In the genomic region with DNA sequence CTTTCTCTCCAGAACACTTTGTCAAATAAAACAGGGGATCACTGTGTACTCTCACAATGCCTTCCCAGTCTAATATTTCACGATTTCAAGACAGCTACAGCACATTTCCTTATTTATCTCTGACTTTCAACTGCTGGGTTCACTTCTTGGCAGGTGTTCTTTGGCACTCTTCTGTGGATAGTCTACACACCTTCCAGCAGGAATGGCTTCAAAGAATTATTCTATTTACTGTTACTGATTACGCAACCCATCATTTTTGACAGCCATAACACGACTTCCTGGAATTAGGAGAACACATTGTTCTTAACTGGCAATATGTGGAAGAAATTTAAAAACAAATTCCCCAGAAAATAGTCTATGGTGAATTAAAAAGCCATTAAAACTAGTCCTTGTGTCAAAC, we compare ENCODE assay signal across 21 mouse cellular contexts. TPM values are rescaled to one million over a fixed set of nuclear protein-coding genes. Genes with fewer than 3 reads are reported as not detected.
DNase-seq lines count a peak whose midpoint lies in the region; ATAC-seq and TF ChIP-seq lines count a peak whose summit lies in the region.
"Had no signal": no experiment of that assay in that cellular context is flagged by ENCODE, and none has a peak within 500 bp of the region (broad histone marks: within the 10 kb centered on the region; RNA-seq: fewer than 3 reads in every experiment).

No protein-coding gene starts in this region.

- TF ChIP-seq EP300 in lung, postnatal 0 days (IDR thresholded peaks at IDR 0.05) = peak; percentile 71
- peak; percentile 47 for TF ChIP-seq EP300 in stomach, postnatal 0 days (optimal IDR thresholded peaks at IDR 0.05)
- TF ChIP-seq EP300 in heart, adult 2 months (IDR thresholded peaks at IDR 0.05; ENCODE audit: insufficient read depth, low read depth, low read length) = no peak

- H3K9me3 ChIP-seq in lung, postnatal 0 days (ENCODE audit: low read length) = no peaks in the 10 kb centered on the region
- no peaks in the 10 kb centered on the region for H3K9me3 ChIP-seq in intestine, embryonic 16.5 days (ENCODE audit: control insufficient read depth, low read length)
- no peaks in the 10 kb centered on the region for H3K9me3 ChIP-seq in stomach, postnatal 0 days (ENCODE audit: control insufficient read depth, low read length)
- H3K9me3 ChIP-seq: embryonic facial prominence, embryonic 15.5 days; forebrain, embryonic 12.5 days; heart, embryonic 13.5 days; hindbrain, embryonic 15.5 days had no signal

- TF ChIP-seq POLR2A in lung, adult 2 months (IDR thresholded peaks at IDR 0.05; ENCODE audit: borderline replicate concordance, extremely low read depth, low read depth, low read length) = no peak
- no peak for TF ChIP-seq POLR2A in heart, adult 2 months (IDR thresholded peaks at IDR 0.05; ENCODE audit: insufficient read depth, low read depth, low read length)

- no peaks in the 10 kb centered on the region for H3K27me3 ChIP-seq in lung, postnatal 0 days (replicated peaks; ENCODE audit: insufficient read depth, low read length)
- no peaks in the 10 kb centered on the region for H3K27me3 ChIP-seq in intestine, embryonic 16.5 days (replicated peaks; ENCODE audit: control insufficient read depth, insufficient read depth, low read length)
- no peaks in the 10 kb centered on the region for H3K27me3 ChIP-seq in stomach, postnatal 0 days (ENCODE audit: control insufficient read depth, insufficient read depth, low read length)
- H3K27me3 ChIP-seq in heart, adult 2 months (ENCODE audit: control insufficient read depth, insufficient read depth, low read length) = no peaks in the 10 kb centered on the region
- H3K27me3 ChIP-seq: embryonic facial prominence, embryonic 15.5 days; forebrain, embryonic 12.5 days; heart, embryonic 13.5 days; hindbrain, embryonic 15.5 days had no signal

- no peaks in the 10 kb centered on the region for H3K4me1 ChIP-seq in lung, postnatal 0 days (ENCODE audit: insufficient read depth, low read depth, low read length)
- peaks cover 2% of the 10 kb centered on the region; the same call in 1 of the 2 replicates for H3K4me1 ChIP-seq in lung, adult 2 months (ENCODE audit: control insufficient read depth, insufficient read depth, low read length)
- no peaks in the 10 kb centered on the region for H3K4me1 ChIP-seq in intestine, embryonic 16.5 days (ENCODE audit: control insufficient read depth, insufficient read depth, low read length)
- H3K4me1 ChIP-seq in stomach, postnatal 0 days (replicated peaks; ENCODE audit: control insufficient read depth, insufficient read depth) = 0 out of 2 replicates have a peak, but pooled peaks cover 2% of the 10 kb centered on the region
- no peaks in the 10 kb centered on the region for H3K4me1 ChIP-seq in heart, adult 2 months (ENCODE audit: control insufficient read depth, insufficient read depth, low read length)
- H3K4me1 ChIP-seq: embryonic facial prominence, embryonic 15.5 days; forebrain, embryonic 12.5 days; heart, embryonic 13.5 days; hindbrain, embryonic 15.5 days had no signal

- intact Hi-C loops in heart, adult 2 months (cut with DNase I) = no loop called here

- 38% methylated on average over 3 of the region's 3 CpGs for WGBS in lung, postnatal 0 days
- WGBS in lung, adult 2 months = 34% methylated on average over 3 of the region's 3 CpGs
- WGBS in intestine, embryonic 16.5 days = 52% methylated on average over 3 of the region's 3 CpGs
- 34% methylated on average over 3 of the region's 3 CpGs for WGBS in stomach, postnatal 0 days
- WGBS in heart, adult 2 months = 59% methylated on average over 3 of the region's 3 CpGs

- H3K36me3 ChIP-seq in lung, postnatal 0 days (ENCODE audit: insufficient read depth, low read length) = no peaks in the 10 kb centered on the region
- H3K36me3 ChIP-seq in intestine, embryonic 16.5 days (ENCODE audit: control insufficient read depth, insufficient read depth, low read length) = no peaks in the 10 kb centered on the region
- no peaks in the 10 kb centered on the region for H3K36me3 ChIP-seq in stomach, postnatal 0 days (ENCODE audit: control insufficient read depth, insufficient read depth, low read length)
- no peaks in the 10 kb centered on the region for H3K36me3 ChIP-seq in heart, adult 2 months (ENCODE audit: control insufficient read depth, insufficient read depth, low read length)
- H3K36me3 ChIP-seq: embryonic facial prominence, embryonic 15.5 days; forebrain, embryonic 12.5 days; heart, embryonic 13.5 days; hindbrain, embryonic 15.5 days had no signal

- H3K79me2 ChIP-seq in heart, adult 2 months (replicated peaks; ENCODE audit: control insufficient read depth, insufficient read depth, low read length) = no peaks in the 10 kb centered on the region

- H3K4me3 ChIP-seq in lung, postnatal 0 days (ENCODE audit: low read depth, low read length) = no peak overlapping the region
- H3K4me3 ChIP-seq in lung, adult 2 months (replicated peaks; ENCODE audit: extremely low read depth, low read depth, low read length) = no peak overlapping the region
- no peak overlapping the region for H3K4me3 ChIP-seq in intestine, embryonic 16.5 days (ENCODE audit: low read length)
- H3K4me3 ChIP-seq in stomach, postnatal 0 days (ENCODE audit: low read depth, low read length) = no peak overlapping the region
- no peak overlapping the region for H3K4me3 ChIP-seq in heart, adult 2 months
- H3K4me3 ChIP-seq: embryonic facial prominence, embryonic 15.5 days; erythroblast, embryonic 14.5 days; forebrain, embryonic 12.5 days; heart, embryonic 13.5 days; hindbrain, embryonic 15.5 days had no signal

- H3K9ac ChIP-seq in lung, postnatal 0 days (replicated peaks; ENCODE audit: low read depth) = no peak overlapping the region
- no peak overlapping the region for H3K9ac ChIP-seq in intestine, embryonic 16.5 days (ENCODE audit: low read depth, low read length)
- H3K9ac ChIP-seq in stomach, postnatal 0 days (ENCODE audit: low read length) = no peak overlapping the region
- no peak overlapping the region for H3K9ac ChIP-seq in heart, adult 2 months (ENCODE audit: low read depth, low read length)
- H3K9ac ChIP-seq: embryonic facial prominence, embryonic 15.5 days; forebrain, embryonic 12.5 days; heart, embryonic 13.5 days; hindbrain, embryonic 15.5 days had no signal

- ATAC-seq in lung, postnatal 0 days = no peak
- ATAC-seq in intestine, embryonic 16.5 days = peak; percentile 70
- ATAC-seq in stomach, postnatal 0 days (ENCODE audit: low FRiP score, low TSS enrichment) = peak; percentile 67
- ATAC-seq: forebrain, embryonic 16.5 days had no signal

- H3K27ac ChIP-seq in lung, postnatal 0 days (ENCODE audit: low read length) = no peak overlapping the region
- no peak overlapping the region for H3K27ac ChIP-seq in intestine, embryonic 16.5 days (ENCODE audit: low read length)
- no peak overlapping the region for H3K27ac ChIP-seq in stomach, postnatal 0 days (replicated peaks)
- no peak overlapping the region for H3K27ac ChIP-seq in heart, adult 2 months
- H3K27ac ChIP-seq: embryonic facial prominence, embryonic 15.5 days; forebrain, embryonic 12.5 days; heart, embryonic 13.5 days; hindbrain, embryonic 15.5 days had no signal

- no peak for TF ChIP-seq CTCF in lung, postnatal 0 days (IDR thresholded peaks at IDR 0.05)
- no peak for TF ChIP-seq CTCF in lung, adult 2 months (IDR thresholded peaks at IDR 0.05; ENCODE audit: insufficient read depth, low read length)
- no peak for TF ChIP-seq CTCF in stomach, postnatal 0 days (IDR thresholded peaks at IDR 0.05; ENCODE audit: low read depth)
- TF ChIP-seq CTCF in heart, adult 2 months (IDR thresholded peaks at IDR 0.05) = no peak

- H3K4me2 ChIP-seq in lung, postnatal 0 days (replicated peaks; ENCODE audit: low read depth, low read length) = no peak overlapping the region
- H3K4me2 ChIP-seq in intestine, embryonic 16.5 days (ENCODE audit: low read depth, low read length) = no peak overlapping the region
- no peak overlapping the region for H3K4me2 ChIP-seq in stomach, postnatal 0 days (replicated peaks; ENCODE audit: low read depth)
- H3K4me2 ChIP-seq: embryonic facial prominence, embryonic 15.5 days; forebrain, embryonic 12.5 days; heart, embryonic 13.5 days; hindbrain, embryonic 15.5 days had no signal

- DNase-seq in lung, postnatal 0 days (ENCODE audit: low spot score) = peak; percentile 55
- no peak for DNase-seq in lung, adult 2 months
- DNase-seq in adipocyte (ENCODE audit: low spot score) = peak; percentile 26
- no peak for DNase-seq in stomach, postnatal 0 days (ENCODE audit: low spot score)
- no peak for DNase-seq in gastrocnemius, postnatal 4 days (ENCODE audit: low spot score in 2 of 2)
- DNase-seq in heart, adult 2 months = no peak
- DNase-seq: adrenal gland, postnatal 14 days; cerebellum, adult 18-20 months; cerebellum, postnatal 14 days; embryo, embryonic 11 days; gastrocnemius, postnatal 14 days; heart, postnatal 36 days had no signal

RNA-seq across cellular contexts. Expression of gene Pdgfc, which starts 26.3 kb away (rescaled TPM):
- polyA plus RNA-seq in lung, postnatal 0 days (2015; fragmentation: Nextera tagmentation; extraction: Ambion mirVana) = 2.2 and 2.3 TPM in 2 replicates
- polyA plus RNA-seq in lung, adult 2 months (2012; rRNA removed) = 1.00 and 1.3 TPM in 2 replicates
- 9.0 and 9.2 TPM in 2 replicates for polyA plus RNA-seq in intestine, embryonic 16.5 days (2015; fragmentation: Nextera tagmentation; extraction: Ambion mirVana)
- polyA plus RNA-seq in stomach, postnatal 0 days (2015; fragmentation: Nextera tagmentation; extraction: Ambion mirVana) = 7.4 and 7.9 TPM in 2 replicates
- 10 to 100 TPM; 10.4 to 11.3 TPM for total RNA-seq in gastrocnemius, postnatal 4 days (2021)
- 1 to 10 TPM; 2.8 to 3.0 TPM for total RNA-seq in heart, adult 2 months (2021)
- polyA plus RNA-seq in heart, adult 2 months (2012; rRNA removed) = 1.5 and 1.8 TPM in 2 replicates
- total RNA-seq: granulocyte monocyte progenitor cell, adult 5-6 weeks; MEL had no signal
- polyA plus RNA-seq: erythroblast, embryonic 14.5 days had no signal

Comparison
In these comparisons a context has a peak if more than half of its experiments do, and no peak if none do; other contexts are left out.
1. DNase-seq: peak in lung, postnatal 0 days (single experiment) and adipocyte (single experiment); none in lung, adult 2 months (single experiment), stomach, postnatal 0 days (single experiment), gastrocnemius, postnatal 4 days (0 of 2) and heart, adult 2 months (0 of 2).